Mouse (Mus musculus): Measurements from ENCODE around the gene Gm3952. TPM values are rescaled to one million over a fixed set of nuclear protein-coding genes. Genes with fewer than 3 reads are reported as not detected.

Gm3952 gene
- not detected for total RNA-seq (2021)
- long read RNA-seq, experiment 1 = 0 reads
- long read RNA-seq, experiment 2 = 0 reads

GRCm38 (mm10) chr8:128798594-128798993 is at the start of gene Gm3952:
TSS of gene Gm3952 (minus strand) at chr8:128798694.
- intact Hi-C loops (cut with DNase I; ENCODE audit: low total_unique reads) = no loop called here
- no peak for DNase-seq

DNA sequence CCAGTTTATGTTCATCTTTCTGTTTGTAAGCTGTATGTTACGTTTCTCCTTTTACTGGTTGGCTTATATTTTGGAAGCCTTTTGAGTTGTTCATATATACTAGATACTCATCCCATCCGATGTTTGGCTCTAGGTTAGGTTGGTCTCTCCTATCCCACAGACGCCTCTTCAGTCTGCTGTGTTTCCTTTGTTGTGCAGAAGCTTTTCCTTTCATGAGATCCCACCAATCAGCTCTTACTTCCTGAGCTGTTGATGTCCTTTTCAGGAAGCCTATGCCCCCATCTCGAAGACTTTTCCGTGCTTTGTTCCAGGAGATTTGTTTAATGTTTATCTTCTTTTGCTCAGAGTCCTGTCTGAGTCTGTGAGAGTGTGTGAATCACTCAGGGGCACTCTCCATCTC is 45.3 kb upstream of the Gm3952 start:
- DNase-seq = no peak
- intact Hi-C loops (cut with DNase I; ENCODE audit: low total_unique reads) = no loop called here

DNA sequence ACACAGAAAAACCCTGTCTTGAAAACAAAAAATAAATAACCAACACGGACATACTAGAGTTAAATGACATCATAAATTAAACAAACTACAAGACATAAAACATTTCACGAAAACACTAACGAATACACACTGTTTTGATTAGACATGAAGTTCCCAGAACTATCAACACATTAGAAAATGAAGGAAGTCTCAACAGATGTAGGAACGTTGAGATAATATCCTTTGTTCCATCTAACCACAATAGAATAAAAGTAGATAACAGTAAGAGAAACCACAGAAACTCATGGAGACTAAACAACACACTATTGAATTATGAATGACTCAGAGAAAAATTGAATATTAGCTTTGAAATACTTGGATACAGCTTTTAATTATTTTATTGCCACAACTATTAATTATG is 14.0 kb upstream of the Gm3952 start:
- no peak for DNase-seq
- intact Hi-C loops (cut with DNase I; ENCODE audit: low total_unique reads) = no loop called here

GRCm38 (mm10) chr8:128735692-128736091 is 62.8 kb downstream of the Gm3952 start:
- intact Hi-C loops (cut with DNase I; ENCODE audit: low total_unique reads) = no loop called here
- no peak for DNase-seq

DNA sequence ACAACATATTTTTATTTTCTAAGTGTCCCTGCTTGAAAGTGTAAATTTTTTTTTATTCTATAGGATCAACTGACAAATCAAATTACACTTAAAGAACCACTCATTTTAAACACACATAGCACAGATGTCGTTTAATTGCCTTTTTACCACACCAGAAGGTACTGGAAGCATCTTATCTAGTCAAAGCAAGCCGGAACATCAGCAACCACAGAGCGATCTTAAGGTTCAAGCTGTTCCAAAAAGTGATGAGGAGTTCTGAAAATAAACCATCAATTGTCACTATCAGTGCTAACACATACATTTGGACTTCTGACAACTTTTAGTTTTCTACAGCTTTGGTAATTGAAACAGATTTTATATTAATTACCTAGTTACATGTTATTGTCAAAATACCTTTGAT is 64.4 kb downstream of the Gm3952 start:
- intact Hi-C loops (cut with DNase I; ENCODE audit: low total_unique reads) = no loop called here
- DNase-seq = no peak

GRCm38 (mm10) chr8:128732254-128732653 is 66.2 kb downstream of the Gm3952 start:
- DNase-seq = no peak
- intact Hi-C loops (cut with DNase I; ENCODE audit: low total_unique reads) = no loop called here

GRCm38 (mm10) chr8:128727213-128727612 is 71.3 kb downstream of the Gm3952 start:
- intact Hi-C loops (cut with DNase I; ENCODE audit: low total_unique reads) = no loop called here
- DNase-seq = no peak

GRCm38 (mm10) chr8:128724819-128725218 is 73.7 kb downstream of the Gm3952 start:
- DNase-seq = no peak
- intact Hi-C loops (cut with DNase I; ENCODE audit: low total_unique reads) = no loop called here

GRCm38 (mm10) chr8:128716184-128716583 is 82.3 kb downstream of the Gm3952 start:
- DNase-seq = no peak
- intact Hi-C loops (cut with DNase I; ENCODE audit: low total_unique reads) = no loop called here

- peak; percentile 79 for DNase-seq
- intact Hi-C loops (cut with DNase I; ENCODE audit: low total_unique reads) = loop anchor here (10.0 kb wide), 1 partner anchor 54 kb away; no protein-coding TSS in a partner anchor
These were observed 89.2 kb downstream of the Gm3952 start for GRCm38 (mm10) chr8:128709261-128709660.

GRCm38 (mm10) chr8:128704836-128705235 is 93.7 kb downstream of the Gm3952 start:
- DNase-seq = no peak
- intact Hi-C loops (cut with DNase I; ENCODE audit: low total_unique reads) = loop anchor here (10.0 kb wide), 1 partner anchor 50 kb away; no protein-coding TSS in a partner anchor

GRCm38 (mm10) chr8:128704376-128704775 is 94.1 kb downstream of the Gm3952 start:
- intact Hi-C loops (cut with DNase I; ENCODE audit: low total_unique reads) = loop anchor here (10.0 kb wide), 1 partner anchor 50 kb away; no protein-coding TSS in a partner anchor
- no peak for DNase-seq

DNA sequence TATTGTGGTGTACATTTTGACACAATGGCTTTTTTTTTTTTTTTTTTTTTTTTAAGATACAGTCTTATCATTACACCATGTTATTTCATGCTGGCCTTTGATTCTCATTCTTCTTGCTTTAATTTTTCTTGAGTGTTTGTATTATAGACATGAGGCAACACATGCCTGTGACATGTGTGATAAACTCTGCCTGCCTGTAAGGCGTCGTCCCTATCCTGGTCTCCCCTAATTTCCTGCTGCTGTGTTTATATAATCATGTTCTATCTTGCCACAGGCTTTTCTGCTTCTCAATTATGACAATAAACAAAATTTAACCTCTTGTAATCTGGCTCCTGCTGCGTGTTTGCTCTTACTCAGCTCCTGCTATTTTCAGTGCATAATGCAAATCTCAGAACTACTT is 100.5 kb downstream of the Gm3952 start:
- no peak for DNase-seq
- intact Hi-C loops (cut with DNase I; ENCODE audit: low total_unique reads) = no loop called here

- no peak for DNase-seq
- intact Hi-C loops (cut with DNase I; ENCODE audit: low total_unique reads) = no loop called here
These were observed 101.6 kb downstream of the Gm3952 start for GRCm38 (mm10) chr8:128696701-128697397.

Other genes with a start within 250 kb of the Gm3952 start
- gene Itgb1, start 113.0 kb downstream of the Gm3952 start, total RNA-seq (2021) = 100 to 1,000 TPM; 251 to 274 TPM

Measured in gastrocnemius, postnatal 14 days (tissue).